Mouse (Mus musculus): ENCODE data around the gene Tubgcp6.

GRCm38 (mm10) chr15:89152312-89152711 lies 29.4 kb upstream of the Tubgcp6 start:
- TF ChIP-seq CTCF (IDR thresholded peaks at IDR 0.05; ENCODE audit: control insufficient read depth, insufficient read depth, insufficient read length) (no peak), MAX (IDR thresholded peaks at IDR 0.05) (no peak), USF1 (IDR thresholded peaks at IDR 0.05; ENCODE audit: low read depth) (no peak)
